Mouse (Mus musculus) MN1 (cell line): ENCODE measurements around the gene Cntn5.

Experiments used
- DNase-seq: peaks from one replicate; pipeline ENCODE4 v3.0.0-alpha.2; 2016; ENCODE audit warnings: low spot score

Cntn5 gene

GRCm38 (mm10) chr9:10229716-10230115 is 674.9 kb downstream of the Cntn5 start:
- no peak for DNase-seq

DNA sequence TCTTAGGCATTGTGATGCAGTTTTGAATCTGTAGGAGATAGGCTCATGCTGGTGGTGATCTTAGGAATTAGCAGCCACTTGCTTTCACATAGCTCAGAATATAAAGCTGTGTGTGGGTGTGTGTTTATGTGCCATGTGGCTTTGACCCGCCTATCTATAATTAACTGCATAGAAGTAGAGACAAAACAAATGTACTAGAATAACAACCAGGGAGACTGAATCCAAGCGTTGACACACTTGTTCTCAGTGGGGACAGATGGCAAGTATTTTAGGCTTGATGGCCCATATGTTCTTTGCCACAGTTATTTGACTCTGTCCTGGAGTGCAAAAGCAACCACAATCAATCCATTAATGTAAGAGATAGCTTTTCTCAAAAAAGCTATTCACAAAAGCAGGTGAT is 678.6 kb downstream of the Cntn5 start:
- DNase-seq, result no peak

DNA sequence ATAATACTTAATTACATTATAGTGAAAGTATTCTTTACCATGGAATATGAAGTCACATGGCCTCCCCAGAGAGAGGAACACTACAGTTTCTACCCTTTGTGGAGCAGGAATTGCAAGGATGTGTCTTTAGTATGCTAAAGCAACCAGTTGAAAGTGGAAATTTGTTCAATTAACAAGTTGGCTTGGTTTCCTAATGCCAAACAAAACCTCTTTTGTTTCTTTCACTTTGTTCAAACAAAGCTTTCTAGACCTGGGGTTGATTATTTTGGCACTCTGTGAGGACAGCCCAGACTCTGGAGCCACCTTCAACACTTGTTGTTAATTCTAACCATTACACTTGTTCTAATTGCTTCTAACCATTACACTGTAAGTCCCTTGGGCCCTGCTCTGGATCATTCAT is 718.5 kb downstream of the Cntn5 start:
- no peak for DNase-seq

GRCm38 (mm10) chr9:10170526-10170925 is 734.0 kb downstream of the Cntn5 start:
- no peak for DNase-seq

GRCm38 (mm10) chr9:10121350-10122057 is 783.1 kb downstream of the Cntn5 start:
- DNase-seq, result no peak

GRCm38 (mm10) chr9:10116581-10116980 is 788.0 kb downstream of the Cntn5 start:
- no peak for DNase-seq

DNA sequence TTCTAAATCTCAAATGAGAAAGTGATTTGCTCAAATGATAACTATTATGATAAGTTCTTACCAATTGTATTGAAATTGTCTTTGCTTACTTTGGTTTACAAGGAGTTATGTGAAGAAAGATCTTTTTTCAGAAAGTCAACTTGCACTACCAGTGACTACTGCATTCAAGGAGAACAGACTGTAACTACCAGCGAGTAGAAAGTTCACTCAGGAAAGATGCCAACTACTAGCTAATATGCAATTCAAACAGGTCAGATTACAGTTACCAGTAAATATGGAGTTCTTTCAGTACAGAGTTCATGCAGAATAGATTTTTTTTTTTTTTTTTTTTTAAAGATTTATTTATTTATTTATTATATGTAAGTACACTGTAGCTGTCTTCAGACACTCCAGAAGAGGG is 795.4 kb downstream of the Cntn5 start:
- DNase-seq, result no peak

DNA sequence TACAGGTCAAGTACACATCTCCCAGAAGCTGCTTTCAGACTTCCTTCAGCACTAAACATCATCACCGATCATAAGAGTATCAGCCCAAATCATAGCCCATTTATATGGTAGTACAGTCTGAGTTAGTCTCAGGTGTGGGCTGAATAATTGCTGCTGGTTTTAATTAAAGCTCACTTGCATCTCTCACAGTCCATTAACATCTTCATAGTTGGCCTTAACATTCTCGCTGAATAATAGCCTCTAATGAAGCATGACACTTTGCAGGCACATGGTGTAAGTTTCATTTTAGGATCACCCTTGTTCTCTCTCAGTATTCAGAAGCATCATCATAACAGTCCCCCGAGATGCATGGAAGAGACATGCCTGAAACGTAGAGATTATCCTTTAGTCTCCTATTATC is 796.7 kb downstream of the Cntn5 start:
- no peak for DNase-seq

GRCm38 (mm10) chr9:10101812-10102440 is 802.6 kb downstream of the Cntn5 start:
- no peak for DNase-seq

- DNase-seq, result no peak
These were observed 828.3 kb downstream of the Cntn5 start for GRCm38 (mm10) chr9:10076282-10076681.

DNA sequence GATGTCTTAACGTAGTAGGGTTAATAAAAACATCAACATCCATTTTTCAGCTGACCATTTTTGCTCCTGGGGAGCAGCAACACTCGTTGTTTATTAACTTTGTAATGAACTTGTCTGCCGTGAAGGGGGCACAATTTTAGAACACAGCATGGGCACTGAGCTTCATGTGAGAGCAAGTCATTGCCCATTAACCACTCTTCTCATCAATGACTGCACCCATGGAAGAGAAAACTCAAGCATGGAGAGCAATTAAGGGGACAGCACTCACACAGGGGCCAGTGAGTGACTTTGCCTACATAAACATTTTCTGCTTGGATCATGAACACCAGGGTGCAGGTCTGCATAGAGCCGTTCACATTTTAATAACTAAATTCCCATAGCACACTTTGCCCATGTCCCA is 831.2 kb downstream of the Cntn5 start:
- DNase-seq, result no peak

GRCm38 (mm10) chr9:10072860-10073259 is 831.7 kb downstream of the Cntn5 start:
- DNase-seq, result no peak

DNA sequence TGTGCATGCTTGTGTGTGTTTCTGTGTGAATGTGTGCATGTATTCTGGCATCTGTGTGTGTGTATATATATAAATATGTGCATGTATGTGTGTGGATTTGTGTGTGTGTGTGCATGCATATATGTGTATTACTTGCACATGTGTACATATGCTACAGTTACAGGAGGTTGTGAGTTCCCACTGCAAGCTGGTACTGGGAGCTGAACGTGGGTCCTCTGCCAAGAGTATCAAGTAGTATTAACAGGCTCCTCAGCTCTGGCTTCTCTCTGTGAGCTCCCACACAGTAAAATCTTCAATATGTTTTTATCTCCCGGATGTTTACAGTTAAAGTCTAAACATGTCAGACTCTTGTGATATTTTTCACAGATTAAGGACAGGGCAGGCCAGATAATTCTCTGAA is 833.3 kb downstream of the Cntn5 start:
- no peak for DNase-seq

GRCm38 (mm10) chr9:10044969-10045789 is 859.4 kb downstream of the Cntn5 start:
- no peak for DNase-seq

DNA sequence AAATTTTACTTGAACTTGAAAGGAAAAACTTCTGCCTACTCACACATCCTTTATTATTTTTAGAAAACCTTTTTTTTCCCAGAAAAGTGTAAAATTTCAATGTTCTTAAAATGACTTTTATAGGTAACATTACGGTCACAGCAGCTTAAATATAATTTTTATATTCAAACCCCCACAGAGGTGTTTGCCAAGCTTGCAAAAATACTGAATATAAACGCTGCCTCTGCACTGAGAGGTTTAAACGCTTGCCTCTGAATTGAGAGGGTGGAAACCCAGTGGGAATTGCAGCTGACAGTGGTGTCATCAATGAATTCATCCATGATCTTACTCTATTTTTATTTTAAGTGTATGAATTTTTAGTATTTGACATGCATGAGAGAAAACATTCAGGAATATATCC is 861.6 kb downstream of the Cntn5 start:
- no peak for DNase-seq

- no peak for DNase-seq
These were observed 889.4 kb downstream of the Cntn5 start for GRCm38 (mm10) chr9:10015129-10015528.

- no peak for DNase-seq
These were observed 920.5 kb downstream of the Cntn5 start for GRCm38 (mm10) chr9:9984028-9984427.

DNA sequence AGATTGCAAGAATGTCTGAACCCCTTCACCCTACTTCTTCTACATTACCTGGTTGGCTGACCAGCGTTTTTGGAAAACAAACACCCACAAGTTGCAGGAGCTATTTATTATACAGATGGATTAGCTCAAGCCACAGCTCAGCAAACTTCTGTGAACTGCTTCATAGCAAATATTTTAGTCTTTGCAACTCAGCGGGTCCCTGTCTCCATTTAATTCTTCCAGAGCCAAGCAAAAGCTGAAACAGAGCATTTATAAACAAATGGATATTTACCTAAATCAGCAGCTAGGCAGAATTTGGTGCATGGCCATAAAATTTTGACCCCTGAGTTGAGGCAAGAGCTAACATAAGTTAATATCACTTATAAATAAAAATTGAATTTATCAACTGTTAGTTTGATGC is 921.4 kb downstream of the Cntn5 start:
- DNase-seq, result no peak

DNA sequence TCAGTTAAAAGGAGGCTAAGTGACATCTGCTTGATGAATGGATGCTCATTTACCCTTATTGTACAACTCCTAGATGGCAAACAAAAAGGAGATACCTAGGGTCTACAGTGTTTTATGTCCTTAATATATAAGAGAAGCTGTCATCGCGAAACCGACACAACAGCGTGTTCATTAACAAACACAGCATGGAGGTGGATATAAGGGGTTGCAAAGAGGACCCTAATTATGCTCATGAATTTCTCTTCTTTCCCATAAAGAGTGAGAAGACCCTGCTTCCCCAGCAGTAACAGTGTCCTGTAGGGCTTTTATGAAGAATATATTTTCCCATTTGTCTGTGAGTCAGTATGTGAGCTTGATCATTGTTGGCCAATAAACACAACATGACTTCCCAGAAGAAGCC is 939.2 kb downstream of the Cntn5 start:
- no peak for DNase-seq

DNA sequence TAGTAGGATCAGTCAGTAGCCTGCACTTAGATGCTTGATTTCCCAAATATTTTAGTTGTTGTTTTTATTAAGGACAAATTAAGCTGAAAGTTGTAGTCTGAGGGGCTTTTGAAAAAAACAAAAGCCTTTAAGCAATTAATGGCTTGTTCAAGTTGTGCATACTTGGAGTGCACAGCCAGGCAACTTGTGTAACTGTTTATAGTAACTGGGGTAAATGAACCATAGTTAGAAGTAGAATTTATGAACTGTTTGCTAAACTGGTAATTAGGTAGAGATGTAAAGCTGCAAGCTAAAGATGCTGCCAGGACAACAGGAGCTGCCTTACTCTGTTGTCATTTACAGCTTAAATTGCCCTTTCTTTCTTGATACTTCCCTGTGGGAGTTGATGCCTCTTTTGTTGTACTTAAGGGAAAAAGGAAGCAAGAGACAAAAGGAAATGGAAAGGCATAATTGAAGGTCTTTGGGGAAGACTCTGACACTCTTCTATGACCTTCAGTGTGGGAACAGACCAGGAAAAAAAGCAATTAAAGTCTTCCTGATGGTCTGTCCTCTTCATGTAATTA is 943.9 kb downstream of the Cntn5 start:
- no peak for DNase-seq

- DNase-seq, result no peak
These were observed 955.2 kb downstream of the Cntn5 start for GRCm38 (mm10) chr9:9949346-9949745.

DNA sequence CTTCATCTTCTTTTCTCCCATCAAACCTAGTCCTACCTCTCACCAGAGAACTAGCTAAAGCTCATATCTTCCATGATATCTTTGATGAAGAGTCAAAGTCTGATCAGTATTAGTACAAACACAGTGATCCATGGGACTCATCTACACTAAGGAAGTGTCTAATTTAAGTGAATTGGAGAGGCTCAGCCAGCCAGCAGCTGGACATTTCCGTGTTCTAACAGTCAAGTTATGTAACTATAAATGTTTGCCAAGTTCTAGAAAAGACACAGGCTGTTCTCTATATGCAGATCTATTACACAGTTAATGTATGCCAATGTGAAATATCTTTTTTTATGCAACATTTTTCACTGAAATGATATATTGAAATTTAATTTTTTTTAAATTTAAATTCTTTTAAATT is 959.7 kb downstream of the Cntn5 start:
- DNase-seq, result no peak
